Mouse (Mus musculus) retina, embryonic 14.5 days (tissue): ENCODE results near the gene Rnf157.

Experiments
- DNase-seq: peaks from one replicate; pipeline ENCODE4 v3.0.0-alpha.2; 2015; ENCODE audit warnings: low spot score

Rnf157 gene

DNA sequence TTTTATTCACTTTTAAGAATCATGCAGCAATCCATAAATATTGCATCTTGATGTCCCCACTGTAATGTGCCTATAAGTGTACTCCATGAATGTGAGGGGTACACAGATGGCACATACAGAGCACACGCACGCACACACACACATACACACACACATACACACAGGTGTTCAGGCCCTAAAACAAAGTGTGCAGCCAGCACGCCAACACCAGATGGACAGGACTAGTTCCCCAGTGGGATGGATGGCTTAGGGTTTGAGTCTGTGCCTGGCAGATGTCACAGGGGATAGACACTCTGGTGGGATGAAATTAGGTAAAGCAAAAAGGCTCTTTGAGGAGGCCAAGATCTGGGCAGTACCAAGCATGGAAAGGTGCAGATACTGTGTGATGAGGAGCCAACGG, 76.4 kb downstream of the Rnf157 start:
- DNase-seq, result no peak

DNA sequence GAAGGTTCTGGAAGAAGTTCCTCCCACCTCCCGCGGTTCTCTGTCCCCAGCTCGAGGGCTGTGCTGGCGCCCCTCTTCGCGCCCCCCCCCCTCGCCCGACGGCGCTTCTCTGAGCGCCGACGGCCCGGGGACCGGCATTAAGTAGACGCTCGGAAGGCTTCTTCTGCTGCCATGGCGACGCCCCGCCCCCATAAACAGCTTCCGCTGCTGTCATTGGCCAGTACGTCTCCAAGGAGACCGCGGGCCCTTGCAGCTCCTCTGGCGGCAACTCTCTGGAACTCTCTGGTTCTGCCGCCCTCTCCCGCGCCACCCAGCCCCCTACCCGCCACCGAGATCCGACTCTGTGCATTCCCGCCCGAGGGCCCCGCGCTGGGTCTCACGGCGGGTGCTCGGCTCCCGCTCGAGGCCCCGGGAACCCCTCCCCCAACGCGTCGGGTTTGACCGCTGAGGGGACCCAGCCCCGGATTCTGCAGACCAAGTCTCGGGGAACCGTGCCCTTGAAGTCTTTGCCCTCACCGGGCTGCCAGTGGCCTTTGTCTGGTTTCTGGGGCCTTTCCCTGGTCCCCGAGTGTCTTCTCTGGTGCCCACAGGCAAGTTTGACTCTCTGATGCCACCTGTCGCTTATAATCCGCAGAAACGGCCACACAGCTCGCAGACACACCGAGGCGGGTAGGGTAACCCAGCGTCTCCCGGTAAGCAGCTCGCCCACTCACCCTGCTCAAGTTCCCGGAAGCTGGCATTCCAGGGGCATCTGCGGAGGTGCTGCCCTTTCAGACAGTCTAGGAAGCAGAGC, 77.4 kb downstream of the Rnf157 start, which contains the start of gene Foxj1:
TSS of gene Foxj1 (minus strand) at position 156 of the 793 bp plus-strand sequence.
- peak; percentile 97 for DNase-seq

DNA sequence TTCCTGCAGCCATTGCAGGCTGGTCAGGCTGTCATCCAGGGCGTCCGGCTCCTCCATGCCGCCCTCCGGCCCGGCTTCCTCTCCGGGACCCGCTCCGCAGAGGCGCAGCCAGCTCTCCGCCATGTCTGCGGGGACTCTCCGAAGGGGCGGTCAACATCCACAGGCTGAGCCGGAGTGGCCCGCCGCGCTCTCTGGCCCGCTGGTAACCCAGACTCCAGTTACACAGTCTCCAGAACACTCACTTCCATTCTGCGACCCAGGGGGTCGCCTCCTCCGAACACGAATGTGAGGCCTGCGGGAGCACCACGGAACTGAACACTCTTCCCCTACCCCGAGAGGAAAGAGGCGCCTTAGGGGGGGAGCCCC, 78.4 kb downstream of the Rnf157 start:
- DNase-seq, result peak; percentile 23

DNA sequence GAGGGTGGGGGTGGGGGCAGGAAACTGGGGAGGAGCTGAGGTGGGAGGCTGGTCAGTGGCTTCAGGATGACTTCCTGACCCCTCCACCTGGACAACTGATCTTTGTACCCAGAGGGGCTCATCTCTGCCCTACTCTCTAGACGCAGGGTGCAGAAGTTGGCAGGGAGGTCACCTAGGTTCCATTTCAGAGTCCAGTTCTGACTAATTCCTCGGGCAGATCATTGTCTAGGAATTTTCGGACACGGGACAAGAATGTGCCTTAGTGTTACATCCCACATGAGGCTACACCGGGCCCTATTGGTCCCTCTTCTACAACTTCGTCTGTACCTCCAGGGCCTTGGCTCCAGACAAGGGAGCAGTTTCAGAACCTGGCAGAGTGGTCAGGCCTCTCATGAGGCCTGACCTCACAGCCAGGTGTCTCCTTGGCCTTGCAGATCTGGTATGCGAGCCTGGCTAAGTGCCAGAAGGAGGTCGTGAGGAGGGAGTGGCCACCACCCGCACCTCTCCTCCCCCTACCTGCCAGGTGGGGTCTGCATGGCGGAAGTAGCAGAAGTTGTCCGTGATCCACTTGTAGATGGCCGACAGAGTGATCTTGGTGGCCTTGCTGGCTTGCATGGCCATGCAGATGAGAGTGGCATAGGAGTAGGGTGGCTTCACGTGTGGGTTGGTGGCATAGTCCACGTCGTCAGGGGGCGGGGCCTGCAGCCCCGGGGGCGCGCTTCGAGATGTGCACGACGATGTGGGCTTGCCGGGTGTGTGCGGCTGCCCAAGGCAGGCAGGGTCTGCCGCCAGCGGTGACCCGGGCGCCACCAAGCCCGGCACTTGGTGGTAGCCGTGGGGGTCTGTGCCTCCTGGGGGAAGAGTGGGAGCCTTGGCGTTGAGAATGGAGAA, 79.1 kb downstream of the Rnf157 start:
- DNase-seq, result no peak

DNA sequence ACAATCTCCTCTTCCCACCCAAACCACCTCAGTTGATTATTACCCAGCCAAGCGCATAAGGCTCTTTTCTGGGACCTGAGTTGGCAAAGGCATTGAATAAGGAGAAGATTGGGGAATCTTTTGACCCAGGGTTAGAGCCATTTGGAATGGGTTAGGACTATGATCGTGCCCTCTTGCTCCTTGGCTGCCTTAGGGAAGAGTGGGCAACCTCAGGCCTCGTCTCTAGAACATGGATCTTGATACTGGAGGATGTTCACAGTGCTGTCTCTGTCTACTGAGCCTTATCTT, 79.9 kb downstream of the Rnf157 start:
- DNase-seq, result no peak

DNA sequence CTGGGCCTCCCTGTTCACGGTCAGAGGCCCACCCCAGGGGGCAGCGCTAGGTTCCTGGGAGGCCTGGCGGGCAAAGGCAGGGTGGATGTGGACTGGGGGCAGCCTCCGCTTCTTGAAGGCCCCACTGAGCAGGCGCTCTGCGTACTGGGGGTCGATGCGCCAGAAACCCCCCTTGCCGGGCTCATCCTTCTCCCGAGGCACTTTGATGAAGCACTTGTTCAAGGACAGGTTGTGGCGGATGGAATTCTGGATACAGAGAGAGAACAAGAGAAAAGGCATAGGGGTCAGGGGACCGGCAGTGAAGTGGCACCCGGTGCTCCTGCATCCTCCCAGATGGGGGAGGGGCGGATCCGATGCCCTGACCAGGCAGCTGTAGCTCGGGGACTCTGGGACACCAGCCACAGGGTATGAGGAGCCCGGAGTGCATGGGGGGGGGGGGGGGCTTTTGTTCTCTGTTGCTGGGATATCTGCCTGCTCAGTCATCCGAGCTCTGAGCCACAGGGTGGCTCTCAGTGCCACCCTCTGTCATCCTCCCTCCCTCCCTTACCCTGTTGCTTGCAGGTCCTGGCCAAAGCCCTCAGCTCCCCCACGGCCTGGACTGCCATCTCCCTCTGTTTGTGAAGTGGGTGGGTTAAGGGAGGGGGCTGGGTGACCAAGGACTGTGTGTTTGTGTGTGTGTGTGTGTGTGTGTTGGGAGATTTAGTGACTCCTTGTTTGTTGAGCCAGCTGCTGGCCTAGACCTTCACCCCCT, 80.4 kb downstream of the Rnf157 start:
- peak; percentile 67 for DNase-seq

DNA sequence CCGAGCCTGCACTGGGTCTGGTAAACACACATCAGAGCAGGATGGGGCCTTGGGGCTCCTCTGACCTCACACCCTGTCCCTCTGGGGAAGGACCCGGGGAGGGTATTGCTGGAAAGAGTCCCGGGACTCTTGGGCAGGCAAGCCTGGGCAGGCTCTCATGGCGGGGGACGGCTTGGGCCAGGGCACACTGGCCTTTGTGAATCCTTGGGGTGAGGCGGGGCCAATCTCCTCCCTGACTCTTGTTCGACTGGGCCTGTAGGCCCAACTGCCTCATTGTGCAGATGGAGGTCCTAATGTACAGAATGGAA, 82.7 kb downstream of the Rnf157 start:
- DNase-seq, result no peak

DNA sequence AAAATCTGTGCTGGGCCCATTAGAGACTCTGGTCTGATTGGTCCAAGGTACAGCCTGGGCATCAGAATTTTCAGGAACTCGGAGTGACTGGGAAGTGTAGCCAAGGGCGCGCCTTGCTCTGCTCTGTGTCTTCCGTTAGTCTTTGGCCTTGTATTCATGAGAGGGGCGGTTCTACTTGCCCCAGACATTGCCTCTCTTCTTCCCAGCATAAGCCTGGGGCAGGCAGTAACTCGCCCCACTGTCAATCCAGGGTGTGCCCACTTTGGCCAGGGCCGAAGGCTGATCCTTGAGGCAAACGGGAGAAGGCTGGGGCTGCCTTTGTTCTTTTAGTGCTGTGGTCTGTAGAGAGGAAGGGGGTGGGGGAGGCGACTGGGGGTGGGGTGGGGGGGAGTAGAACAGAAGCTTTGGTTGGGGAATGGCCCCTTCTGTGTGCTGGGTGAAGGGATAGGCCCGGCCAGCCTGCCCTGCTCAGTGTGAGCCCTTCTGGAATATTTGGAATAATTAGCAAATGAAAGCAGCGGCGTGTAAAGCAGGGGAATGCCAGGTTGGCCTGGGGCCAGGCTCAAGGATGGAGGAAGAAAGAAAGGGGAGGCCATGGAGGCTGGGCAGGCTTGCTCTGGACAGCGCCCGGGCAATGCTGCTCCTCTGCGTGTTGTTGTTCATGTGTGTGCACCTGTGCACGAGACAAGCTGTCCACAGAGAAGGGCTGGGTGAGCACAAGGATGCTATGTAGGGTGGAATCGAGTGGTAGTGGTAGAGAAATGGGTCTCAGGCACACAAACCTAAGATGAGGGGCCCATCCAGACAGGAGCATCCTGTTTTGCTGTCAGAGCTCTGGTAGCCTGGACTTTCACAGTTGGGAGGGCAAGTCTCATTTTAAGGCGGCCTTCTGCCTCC, 83.3 kb downstream of the Rnf157 start:
- DNase-seq, result no peak

DNA sequence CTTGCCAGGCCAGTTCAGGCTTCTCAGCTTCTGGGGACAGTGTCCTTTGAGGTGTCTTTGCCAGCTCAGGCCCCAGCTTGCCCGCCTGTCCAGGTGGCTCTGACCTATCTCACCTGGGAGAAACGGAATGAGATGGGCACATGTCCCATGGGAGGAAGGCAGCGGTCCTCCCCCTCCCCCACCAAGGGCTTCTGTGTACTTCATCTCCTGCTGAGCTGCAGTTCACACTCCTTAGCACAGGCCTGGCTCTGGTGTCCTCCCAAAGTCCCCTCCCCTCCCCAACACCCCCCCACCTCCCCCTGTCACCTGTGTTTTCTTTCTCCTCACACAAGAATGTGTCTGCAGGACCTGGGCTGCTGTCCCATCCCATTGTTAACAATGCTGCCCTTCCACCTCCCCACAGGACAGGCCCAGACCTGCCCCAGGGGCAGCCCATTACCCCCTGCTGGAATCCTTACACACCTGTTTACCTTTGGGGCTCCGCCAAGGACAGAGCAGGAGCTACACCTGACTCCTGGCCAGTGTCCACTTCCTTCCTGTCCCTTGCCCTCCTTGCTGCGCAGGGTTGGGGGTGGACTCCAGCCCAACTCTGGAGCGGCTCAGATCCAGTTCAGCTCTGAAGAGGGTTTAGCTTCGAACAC, 85.7 kb downstream of the Rnf157 start:
- no peak for DNase-seq

DNA sequence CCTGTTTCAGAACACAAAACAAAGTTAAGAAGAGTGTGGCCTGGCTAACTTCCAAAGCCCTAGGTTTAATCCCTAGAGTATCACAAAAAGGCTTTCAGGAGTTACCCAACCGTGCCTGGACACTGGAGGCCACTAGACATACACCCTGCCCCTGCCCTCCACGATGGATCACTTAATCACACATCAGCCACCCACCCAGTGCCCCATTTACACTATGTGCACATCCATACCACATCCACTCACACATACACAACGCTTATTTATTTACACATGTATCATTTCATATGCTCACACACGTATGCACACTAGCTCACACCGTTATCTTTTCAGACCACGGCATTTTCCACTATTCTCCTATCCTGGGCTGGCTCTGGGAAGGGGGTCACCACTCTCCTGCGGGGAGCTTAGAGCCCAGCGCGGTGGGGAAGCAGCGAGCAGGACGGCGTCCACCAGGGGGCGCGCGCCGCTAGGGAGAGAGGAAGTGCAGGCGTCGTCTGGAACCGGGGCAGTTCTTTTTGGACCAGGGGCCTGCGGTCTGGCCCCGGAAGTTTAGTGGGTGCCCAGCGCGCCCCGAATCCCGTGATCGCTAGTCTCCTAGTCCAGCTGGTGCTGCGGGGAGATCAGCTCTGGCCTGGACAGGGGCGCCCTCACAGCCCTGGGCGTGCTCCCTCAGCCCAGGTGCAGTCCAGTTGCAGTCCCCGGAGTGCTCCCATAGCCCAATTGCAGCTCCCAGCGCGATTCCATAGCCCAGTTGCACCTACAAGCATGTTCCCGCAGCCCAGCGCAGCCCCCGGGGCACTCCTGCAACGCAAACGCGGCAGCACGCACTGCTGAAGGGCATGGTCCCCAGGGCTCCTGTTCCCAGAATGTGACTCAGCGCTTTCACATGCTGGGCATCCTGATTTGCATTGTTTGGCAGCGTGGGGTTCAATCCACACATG, 93.8 kb downstream of the Rnf157 start:
- DNase-seq, result peak; percentile 91

DNA sequence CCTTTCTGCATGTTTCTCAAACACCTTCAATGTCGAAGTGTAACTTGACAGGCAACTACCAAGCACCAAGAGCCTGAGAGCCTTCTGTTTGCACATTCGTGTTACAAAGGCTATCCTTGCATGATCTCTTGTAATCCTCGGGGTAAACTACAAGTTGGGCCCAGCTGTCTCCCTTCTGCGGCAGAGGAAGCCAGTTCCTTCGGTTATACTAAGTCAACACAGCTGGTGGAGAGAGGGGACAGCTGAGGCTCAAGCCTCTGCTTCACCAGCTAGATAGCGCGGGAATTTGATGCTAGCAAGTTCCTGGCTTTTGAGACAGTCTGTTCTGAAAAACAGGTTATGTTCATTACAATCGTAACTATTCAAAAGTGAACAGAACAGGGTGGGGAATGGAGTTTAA, 100.5 kb downstream of the Rnf157 start:
- no peak for DNase-seq

DNA sequence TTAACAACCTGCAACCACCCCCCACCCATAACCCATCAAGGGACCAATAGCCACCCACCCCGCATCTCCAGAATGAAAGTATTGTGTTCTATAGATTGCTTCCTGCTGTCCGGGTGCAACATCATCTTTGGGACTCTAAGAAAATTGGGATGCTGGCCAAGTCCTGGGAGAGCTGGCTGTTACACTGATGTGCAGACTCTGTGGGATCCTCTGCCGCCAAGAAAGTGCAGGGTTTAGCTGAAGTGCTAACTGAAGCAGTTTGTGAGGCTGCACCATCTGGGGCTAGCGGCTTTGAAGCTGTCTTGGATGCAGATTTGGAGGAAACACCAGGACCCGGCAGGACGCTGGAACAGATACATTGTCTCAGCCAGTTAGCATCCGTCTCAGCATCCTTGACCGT, 101.7 kb downstream of the Rnf157 start:
- DNase-seq, result no peak

DNA sequence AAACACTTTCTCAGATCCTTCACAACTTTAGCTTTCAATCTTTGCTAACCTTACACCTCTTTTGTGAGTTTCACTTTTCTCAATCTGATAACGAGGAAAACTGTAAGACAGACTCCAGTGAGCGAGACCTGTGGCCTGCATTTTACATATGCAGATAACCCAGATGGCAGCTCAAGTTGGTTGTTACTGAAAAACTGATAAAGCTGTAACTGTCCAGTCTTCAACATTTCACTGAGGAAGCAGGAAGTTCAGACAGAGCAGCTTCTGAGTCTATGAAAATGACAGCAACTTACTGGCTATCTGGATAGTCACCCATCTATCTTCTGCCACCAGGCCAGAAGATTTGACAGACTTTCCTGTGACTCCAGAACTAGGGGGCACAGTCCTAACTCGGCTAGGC, 103.2 kb downstream of the Rnf157 start:
- no peak for DNase-seq

DNA sequence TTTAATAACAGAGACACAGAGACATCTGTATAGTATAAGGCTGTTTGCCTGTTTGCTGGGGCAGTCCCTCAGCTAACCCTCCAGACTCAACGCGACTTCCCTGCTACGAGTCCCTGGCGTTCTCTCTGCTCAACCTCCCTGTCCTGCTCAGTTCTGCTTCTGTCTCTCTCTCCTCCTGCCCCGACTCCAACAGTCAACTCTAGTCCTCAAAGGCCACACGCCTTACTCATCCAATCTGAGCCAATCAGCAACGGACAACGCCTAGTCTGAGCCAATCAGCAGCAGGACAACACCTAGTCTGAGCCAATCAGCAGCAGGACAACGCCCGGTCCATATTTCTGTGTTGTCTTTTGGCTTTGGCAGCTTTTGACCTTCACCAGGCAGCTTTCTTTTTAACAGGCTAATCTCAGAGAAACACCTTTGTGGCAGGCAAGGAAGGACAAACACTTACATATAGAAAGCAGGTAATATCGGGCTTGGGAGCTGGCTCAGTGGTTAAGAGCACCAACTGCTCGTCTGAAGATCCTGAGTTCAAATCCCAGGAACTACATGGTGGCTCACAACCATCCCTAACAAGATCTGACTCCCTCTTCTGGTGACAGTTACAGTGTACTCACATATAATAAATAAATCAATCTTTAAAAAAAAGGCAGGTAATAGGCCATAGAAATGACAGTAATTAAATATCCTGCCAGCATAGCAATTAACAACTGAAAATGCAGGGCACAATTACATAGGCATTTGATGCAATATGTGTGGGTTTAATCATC, 104.9 kb downstream of the Rnf157 start:
- DNase-seq, result no peak

DNA sequence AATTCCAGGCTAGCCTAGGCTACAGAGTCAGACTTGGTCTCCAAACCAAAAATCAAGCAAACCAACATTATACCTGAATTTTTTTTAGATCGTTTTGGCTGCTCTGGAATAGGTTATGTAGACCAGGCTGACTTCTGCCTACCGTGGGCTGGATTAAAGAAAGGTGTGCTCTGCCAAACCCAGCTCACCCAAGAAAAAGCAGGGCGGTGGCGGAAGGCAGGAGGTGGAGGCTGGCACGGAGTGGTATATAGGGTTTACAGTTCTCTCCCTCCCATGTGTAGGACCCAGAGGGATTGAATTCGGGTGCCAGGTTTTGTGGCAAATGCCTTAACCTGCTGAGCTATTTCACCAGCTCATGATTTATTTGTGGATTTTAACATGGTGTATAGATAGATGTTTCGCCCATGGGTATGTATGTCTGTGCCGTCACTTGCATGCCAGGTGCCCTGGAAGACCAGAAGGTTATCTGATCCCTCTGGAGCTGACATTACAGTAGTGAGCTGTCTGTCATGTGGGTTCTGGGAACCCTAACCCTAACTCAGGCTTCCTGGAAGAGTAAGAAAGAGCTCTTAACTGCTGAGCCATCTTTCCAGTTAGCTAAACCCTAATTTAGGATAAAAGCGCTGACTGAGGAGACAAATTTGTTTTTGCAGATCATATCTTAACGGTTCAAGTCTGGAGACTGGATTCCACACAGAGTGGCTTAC, 105.7 kb downstream of the Rnf157 start, which contains the start of gene Exoc7:
TSS of gene Exoc7 (minus strand) at position 215 of the 707 bp plus-strand sequence.
- no peak for DNase-seq

DNA sequence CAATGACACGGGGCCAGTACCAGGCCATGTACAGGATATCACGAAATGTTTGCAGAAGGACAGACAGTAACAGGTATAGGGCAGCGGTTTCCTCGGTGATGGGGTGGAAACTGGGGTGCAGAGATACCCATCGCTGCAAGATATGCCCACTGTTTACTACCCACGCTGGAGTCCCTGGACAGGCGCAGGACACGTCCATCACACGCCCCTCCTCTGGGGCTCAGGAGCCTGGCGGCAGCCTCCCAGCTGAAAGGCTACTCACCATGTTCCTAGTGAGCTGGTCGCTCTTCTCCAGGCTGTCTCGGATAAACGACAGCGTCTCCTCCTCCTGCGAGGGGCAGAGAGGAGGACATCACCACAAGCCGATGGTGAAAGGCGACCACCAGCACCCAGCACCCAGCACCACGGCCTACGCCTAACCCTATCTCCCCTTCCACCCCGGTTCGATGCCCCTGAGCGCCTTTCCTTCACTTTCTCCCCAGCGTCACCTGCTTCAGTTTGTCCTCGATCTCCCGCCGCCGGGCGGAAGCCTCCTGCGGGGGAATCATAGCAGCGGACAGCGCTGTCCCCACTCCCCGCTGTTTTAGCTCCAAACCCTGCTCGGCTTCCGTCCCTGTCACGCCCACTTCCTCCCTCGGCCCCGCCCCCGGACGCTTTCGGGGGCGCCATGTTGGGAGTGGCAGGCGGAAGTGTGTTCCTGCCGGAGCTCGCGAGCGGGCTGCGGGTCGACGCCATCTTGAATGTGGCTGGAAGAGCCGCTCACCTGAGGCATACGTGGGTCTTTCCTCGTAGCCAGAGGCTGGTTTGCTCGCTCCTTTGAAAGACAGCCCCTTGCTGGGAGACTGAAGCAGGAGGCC, 106.5 kb downstream of the Rnf157 start:
- DNase-seq, result peak; percentile 94

DNA sequence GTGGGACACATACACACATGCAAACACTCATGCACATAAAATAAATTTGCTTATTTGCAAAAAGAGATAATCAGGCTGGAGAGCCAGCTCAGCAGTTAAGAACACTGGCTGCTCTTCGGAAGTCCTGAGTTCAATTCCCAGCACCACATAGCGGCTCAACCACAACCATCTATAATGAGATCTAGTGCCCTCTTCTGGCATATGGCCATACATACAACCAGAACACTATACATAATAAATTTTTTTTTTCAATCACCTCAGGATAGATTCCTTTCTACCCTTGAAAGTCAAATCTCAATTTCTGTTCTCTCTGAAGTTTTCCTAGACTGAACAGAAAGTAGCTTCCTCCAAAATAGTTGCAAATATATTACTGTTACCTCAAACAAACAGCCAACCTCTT, 107.4 kb downstream of the Rnf157 start:
- DNase-seq, result no peak

DNA sequence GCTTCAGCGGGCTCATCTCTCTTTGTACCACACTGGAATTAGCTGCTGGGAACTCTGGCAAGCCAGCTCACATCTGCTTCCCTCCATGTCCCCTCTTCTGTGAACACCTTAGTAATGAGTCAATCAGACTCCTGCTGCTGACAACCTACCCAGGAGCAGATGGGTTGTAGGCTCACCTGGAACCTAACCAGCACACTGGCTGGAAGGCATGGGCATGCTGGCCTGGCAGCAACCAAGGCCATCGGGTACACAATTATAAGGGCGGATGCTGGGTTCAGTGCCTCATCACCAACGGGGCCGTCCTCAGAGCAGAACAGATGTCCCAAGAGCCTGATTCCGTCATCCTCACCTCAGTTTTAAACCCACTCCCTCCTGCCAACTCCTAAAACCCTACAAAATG, 114.2 kb downstream of the Rnf157 start:
- no peak for DNase-seq
